Mouse (Mus musculus): ENCODE results near the gene Id2.

DNA sequence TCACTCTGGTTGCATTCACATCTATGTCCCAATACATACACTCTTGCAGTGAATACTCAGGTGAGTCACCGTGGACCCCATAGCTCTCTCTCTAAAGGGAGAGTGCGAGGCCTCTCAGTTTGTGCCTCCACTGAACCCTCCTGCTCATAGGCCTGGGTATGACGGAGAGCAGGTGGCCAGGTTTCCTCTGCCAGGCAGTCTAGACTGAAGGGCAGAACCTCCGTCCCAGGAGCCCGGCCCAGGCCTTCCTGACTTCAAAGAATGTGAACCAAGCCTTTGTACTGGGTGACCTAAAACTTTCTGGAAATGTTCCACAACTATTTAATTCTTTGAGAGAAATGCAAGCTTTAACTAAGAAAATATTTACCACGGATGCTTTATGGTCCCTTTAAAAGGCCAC lies 7.0 kb upstream of the Id2 start:
- TF ChIP-seq POLR2A (IDR thresholded peaks at IDR 0.05; ENCODE audit: low read depth, low read length) (no peak), CTCF (IDR thresholded peaks at IDR 0.05; ENCODE audit: extremely low read depth, insufficient read length, insufficient replicate concordance, low read depth, low read length) (no peak)

All from small intestine, adult 2 months (tissue).